Mouse (Mus musculus) midbrain, embryonic 11.5 days (tissue): Measurements from ENCODE around the gene Pkd2l1. TPM values are rescaled to one million over a fixed set of nuclear protein-coding genes. Genes with fewer than 3 reads are reported as not detected.

Source experiments
- ATAC-seq: fragments of 200-750 bp; cut with Nextera tagmentation; 2 replicates; pipeline ENCODE4 v1.8.0; 2017; ENCODE audit warnings: moderate TSS enrichment, moderate library complexity; ENCODE audit not compliant: low FRiP score
- DNase-seq: peaks from one replicate; pipeline ENCODE4 v3.0.0; 2015; ENCODE audit warnings: low spot score; ENCODE audit errors: missing footprints
- H3K27ac ChIP-seq: fragments of 300-500 bp; sonication (generic); 2 replicates; pipeline ENCODE4 v1.5.1; 2014; ENCODE audit warnings: low read depth, low read length
- H3K27me3 ChIP-seq: fragments of 300-500 bp; sonication (generic); 2 replicates; pipeline ENCODE4 v1.6.1; 2014; ENCODE audit warnings: mild to moderate bottlenecking, low read length, moderate library complexity, mixed read lengths; ENCODE audit not compliant: control insufficient read depth, insufficient read depth
- H3K36me3 ChIP-seq: fragments of 300-500 bp; sonication (generic); 2 replicates; pipeline ENCODE4 v1.6.1; 2014; ENCODE audit warnings: mild to moderate bottlenecking, low read length, moderate library complexity, mixed read lengths; ENCODE audit not compliant: control insufficient read depth, insufficient read depth
- H3K4me1 ChIP-seq: fragments of 300-500 bp; sonication (generic); 2 replicates; pipeline ENCODE4 v1.6.1; 2014; ENCODE audit warnings: low read length; ENCODE audit not compliant: control insufficient read depth, insufficient read depth
- H3K4me2 ChIP-seq: fragments of 300-500 bp; sonication (generic); 2 replicates; pipeline ENCODE4 v1.6.1; 2014; ENCODE audit warnings: mild to moderate bottlenecking, moderate library complexity
- H3K4me3 ChIP-seq: fragments of 300-500 bp; sonication (generic); 2 replicates; pipeline ENCODE4 v1.5.1; 2014; ENCODE audit warnings: low read depth, low read length
- H3K9ac ChIP-seq: fragments of 300-500 bp; sonication (generic); 2 replicates; pipeline ENCODE4 v1.6.1; 2014; ENCODE audit warnings: low read length
- H3K9me3 ChIP-seq: fragments of 300-500 bp; sonication (generic); 2 replicates; pipeline ENCODE4 v1.6.1; 2016; ENCODE audit warnings: low read length; ENCODE audit not compliant: control insufficient read depth
- WGBS: fragments of 180-500 bp; shearing (Covaris S2); extraction: QIAGEN DNeasy Blood & Tissue Kit; methylation state at CpG from one replicate; pipeline ENCODE4 v1.1.7; 2014; 5-methylcytosine and 5-hydroxymethylcytosine counted together
- polyA plus RNA-seq: library from polyadenylated mRNA; unstranded; fragments of >200 nt; fragmentation: Nextera tagmentation; extraction: Ambion mirVana; gene quantifications from 2 replicates; pipeline ENCODE4 v1.2.1, GENCODE M21; 2014

The Pkd2l1 gene
- polyA plus RNA-seq, 1 experiment from 2014 or later, result 0.08 TPM

DNA sequence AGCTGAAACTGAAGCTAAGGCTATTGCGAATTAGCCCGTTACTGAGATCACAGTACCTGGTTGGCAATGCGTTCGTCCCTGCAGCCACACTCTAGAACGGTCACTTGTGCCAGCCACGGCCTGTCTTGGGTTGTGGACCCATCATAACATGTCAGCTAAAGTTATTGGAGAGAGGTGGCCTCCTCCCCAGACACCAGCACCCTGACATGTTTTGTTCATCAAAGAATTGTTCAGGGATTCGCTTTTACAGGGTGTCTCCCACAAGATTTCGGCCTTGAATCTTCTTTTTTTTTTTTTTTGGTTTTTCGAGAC, 45.7 kb downstream of the Pkd2l1 start:
- H3K27ac ChIP-seq, result no peak overlapping the region
- 68% methylated on average over 9 of the region's 9 CpGs for WGBS

GRCm38 (mm10) chr19:44145702-44146567, 46.3 kb downstream of the Pkd2l1 start, which contains the start of gene Bloc1s2:
Gene Bloc1s2, minus strand, starts transcription at chr19:44146446.
- Histone ChIP-seq H3K4me2 (peak within 1 kb of the TSS; percentile 71), H3K4me1 (peaks cover 6% of the 10 kb centered on the region), H3K9ac (peak within 1 kb of the TSS; percentile 79), H3K4me3 (peak within 1 kb of the TSS; percentile 68), H3K27me3 (no peaks in the 10 kb centered on the region), H3K36me3 (peaks cover 6% of the 10 kb centered on the region; the same call in 1 of the 2 replicates), H3K27ac (0 out of 2 replicates have a peak within 1 kb of the TSS, but pooled peaks have one; percentile 22), H3K9me3 (no peaks in the 10 kb centered on the region)
- peak; percentile 88 for ATAC-seq
- 4% methylated on average over 46 of the region's 46 CpGs for WGBS
- peak; percentile 98 for DNase-seq

More for the DNA sequence above, 45.7 kb downstream of the Pkd2l1 start:
- Histone ChIP-seq H3K4me2 (peak overlapping the region; percentile 71), H3K4me1 (peaks cover 6% of the 10 kb centered on the region), H3K4me3 (peak overlapping the region; percentile 68), H3K9me3 (no peaks in the 10 kb centered on the region), H3K9ac (peak overlapping the region; percentile 79), H3K27me3 (no peaks in the 10 kb centered on the region), H3K36me3 (peaks cover 6% of the 10 kb centered on the region; the same call in 1 of the 2 replicates)
- ATAC-seq, result no peak
- DNase-seq, result no peak

- Histone ChIP-seq H3K27me3 (no peaks in the 10 kb centered on the region), H3K4me2 (no peak overlapping the region), H3K27ac (no peak overlapping the region), H3K36me3 (peaks cover 8% of the 10 kb centered on the region; the same call in 1 of the 2 replicates), H3K4me1 (peaks cover 6% of the 10 kb centered on the region), H3K9ac (no peak overlapping the region), H3K4me3 (no peak overlapping the region), H3K9me3 (no peaks in the 10 kb centered on the region)
- no peak for DNase-seq
- no peak for ATAC-seq
- WGBS, result 93% methylated on average over 9 of the region's 9 CpGs
Observed at GRCm38 (mm10) chr19:44144366-44144765, 47.9 kb downstream of the Pkd2l1 start.

- peak overlapping the region; percentile 76 for H3K4me3 ChIP-seq
- peak; percentile 86 for DNase-seq
- 26% methylated on average over 7 of the region's 7 CpGs for WGBS
- peaks cover 5% of the 10 kb centered on the region; the same call in 1 of the 2 replicates for H3K36me3 ChIP-seq
- no peaks in the 10 kb centered on the region for H3K9me3 ChIP-seq
- H3K27ac ChIP-seq, result no peak overlapping the region
- H3K27me3 ChIP-seq, result no peaks in the 10 kb centered on the region
- H3K4me1 ChIP-seq, result peaks cover 5% of the 10 kb centered on the region; the same call in 1 of the 2 replicates
- ATAC-seq, result peak; percentile 61; the same call in 1 of the 2 replicates
- H3K4me2 ChIP-seq, result peak overlapping the region; percentile 50
- peak overlapping the region; percentile 55 for H3K9ac ChIP-seq
Observed at GRCm38 (mm10) chr19:44135960-44136485, 56.2 kb downstream of the Pkd2l1 start.

GRCm38 (mm10) chr19:44135072-44135959, 56.9 kb downstream of the Pkd2l1 start, which contains the start of gene Cwf19l1:
Gene Cwf19l1, minus strand, starts transcription at chr19:44135876.
- DNase-seq, result peak; percentile 99
- peak within 1 kb of the TSS; percentile 76 for H3K4me3 ChIP-seq
- ATAC-seq, result peak; percentile 92
- no peaks in the 10 kb centered on the region for H3K27me3 ChIP-seq
- no peaks in the 10 kb centered on the region for H3K9me3 ChIP-seq
- peaks cover 5% of the 10 kb centered on the region; the same call in 1 of the 2 replicates for H3K36me3 ChIP-seq
- peaks cover 5% of the 10 kb centered on the region; the same call in 1 of the 2 replicates for H3K4me1 ChIP-seq
- peak within 1 kb of the TSS; percentile 82 for H3K9ac ChIP-seq
- H3K4me2 ChIP-seq, result peak within 1 kb of the TSS; percentile 86
- peak within 1 kb of the TSS; percentile 91 for H3K27ac ChIP-seq
- WGBS, result under 1% methylated on average over 45 of the region's 45 CpGs

DNA sequence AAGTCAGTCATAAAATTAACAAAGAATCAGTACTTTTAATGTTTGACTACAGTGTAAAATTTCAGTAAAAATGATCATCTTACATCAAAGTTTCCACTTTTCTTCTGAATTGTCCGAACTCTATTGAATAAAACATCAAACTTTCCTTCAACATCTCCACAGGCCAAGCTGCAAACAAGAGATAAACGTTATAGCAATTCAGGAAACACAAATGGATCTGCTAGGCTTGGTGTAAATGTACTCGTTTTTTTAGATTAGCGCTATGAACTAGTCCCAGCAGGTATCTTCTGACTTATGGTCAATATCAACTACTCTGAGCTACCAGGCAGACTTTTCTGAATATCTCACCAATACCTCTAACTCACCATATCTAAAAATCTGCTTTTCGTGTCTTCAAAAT, 59.3 kb downstream of the Pkd2l1 start:
- WGBS, result 89% methylated on average over 5 of the region's 5 CpGs
- Histone ChIP-seq H3K36me3 (peaks cover 4% of the 10 kb centered on the region; the same call in 1 of the 2 replicates), H3K4me1 (peaks cover 5% of the 10 kb centered on the region; the same call in 1 of the 2 replicates), H3K9ac (no peak overlapping the region), H3K4me3 (no peak overlapping the region), H3K9me3 (no peaks in the 10 kb centered on the region), H3K4me2 (no peak overlapping the region), H3K27me3 (no peaks in the 10 kb centered on the region), H3K27ac (no peak overlapping the region)
- no peak for DNase-seq
- ATAC-seq, result no peak

GRCm38 (mm10) chr19:44128560-44128959, 63.7 kb downstream of the Pkd2l1 start:
- Histone ChIP-seq H3K36me3 (peaks cover 17% of the 10 kb centered on the region; the same call in 1 of the 2 replicates), H3K27ac (no peak overlapping the region), H3K4me2 (no peak overlapping the region), H3K4me3 (no peak overlapping the region), H3K4me1 (no peaks in the 10 kb centered on the region), H3K9me3 (no peaks in the 10 kb centered on the region), H3K27me3 (no peaks in the 10 kb centered on the region), H3K9ac (no peak overlapping the region)
- WGBS, result 89% methylated on average over 2 of the region's 2 CpGs
- DNase-seq (no peak), ATAC-seq (no peak)

GRCm38 (mm10) chr19:44127729-44128497, 64.3 kb downstream of the Pkd2l1 start:
- no peak overlapping the region for H3K4me2 ChIP-seq
- no peaks in the 10 kb centered on the region for H3K27me3 ChIP-seq
- 92% methylated on average over 10 of the region's 10 CpGs for WGBS
- no peak overlapping the region for H3K9ac ChIP-seq
- H3K4me3 ChIP-seq, result no peak overlapping the region
- no peaks in the 10 kb centered on the region for H3K4me1 ChIP-seq
- no peaks in the 10 kb centered on the region for H3K9me3 ChIP-seq
- no peak for DNase-seq
- H3K36me3 ChIP-seq, result peaks cover 18% of the 10 kb centered on the region; the same call in 1 of the 2 replicates
- no peak overlapping the region for H3K27ac ChIP-seq
- ATAC-seq, result no peak
